Mouse (Mus musculus) lung, embryonic 14.5 days (tissue): ENCODE results near the gene Psma6. TPM values are rescaled to one million over a fixed set of nuclear protein-coding genes. Genes with fewer than 3 reads are reported as not detected.

ENCODE experiments used
- ATAC-seq: fragments of 200-750 bp; cut with Nextera tagmentation; 2 replicates; pipeline ENCODE4 v1.8.0; 2017; ENCODE audit warnings: mild to moderate bottlenecking, moderate TSS enrichment, moderate library complexity; ENCODE audit not compliant: insufficient read depth
- DNase-seq: peaks from one replicate; pipeline ENCODE4 v3.0.0-alpha.2; 2015
- H3K27ac ChIP-seq: fragments of 300-500 bp; sonication (generic); 2 replicates; pipeline ENCODE4 v1.5.1; 2014; ENCODE audit warnings: low read depth, mild to moderate bottlenecking, moderate library complexity
- H3K27me3 ChIP-seq: fragments of 300-500 bp; sonication (generic); 2 replicates; pipeline ENCODE4 v1.6.1; 2014; ENCODE audit warnings: low read length, control low read depth; ENCODE audit not compliant: insufficient read depth
- H3K36me3 ChIP-seq: fragments of 300-500 bp; sonication (generic); 2 replicates; pipeline ENCODE4 v1.6.1; 2014; ENCODE audit warnings: control low read depth; ENCODE audit not compliant: insufficient read depth
- H3K4me1 ChIP-seq: fragments of 300-500 bp; sonication (generic); 2 replicates; pipeline ENCODE4 v1.6.1; 2014; ENCODE audit warnings: antibody characterized with exemption, control low read depth; ENCODE audit not compliant: insufficient read depth
- H3K4me2 ChIP-seq: fragments of 300-500 bp; sonication (generic); 2 replicates; pipeline ENCODE4 v1.6.1; 2014; ENCODE audit warnings: mild to moderate bottlenecking
- H3K4me3 ChIP-seq: fragments of 300-500 bp; sonication (generic); 2 replicates; pipeline ENCODE4 v1.5.1; 2014; ENCODE audit warnings: low read depth, low read length
- H3K9ac ChIP-seq: fragments of 300-500 bp; sonication (generic); 2 replicates; pipeline ENCODE4 v1.6.1; 2014
- H3K9me3 ChIP-seq: fragments of 300-500 bp; sonication (generic); 2 replicates; pipeline ENCODE4 v1.6.1; 2016; ENCODE audit warnings: low read depth, low read length, control low read depth
- CTCF ChIP-seq: IDR thresholded peaks from 2 replicates; pipeline ENCODE4 v1.5.1; 2016; ENCODE audit warnings: antibody characterized with exemption, low read depth
- WGBS: fragments of 180-500 bp; shearing (Covaris S2); extraction: QIAGEN DNeasy Blood & Tissue Kit; methylation state at CpG from one replicate; pipeline ENCODE4 v1.1.7; 2014; 5-methylcytosine and 5-hydroxymethylcytosine counted together
- polyA plus RNA-seq: library from polyadenylated mRNA; unstranded; fragments of >200 nt; fragmentation: Nextera tagmentation; extraction: Ambion mirVana; gene quantifications from 2 replicates; pipeline ENCODE4 v1.2.1, GENCODE M21; 2014

Gene Psma6
- polyA plus RNA-seq, 1 experiment from 2014 or later, result 423 TPM

GRCm38 (mm10) chr12:55385931-55386330, 1.9 kb downstream of the Psma6 start:
- 0 out of 2 replicates have a peak, but pooled peaks cover 3% of the 10 kb centered on the region for H3K4me1 ChIP-seq
- no peak for TF ChIP-seq CTCF
- H3K36me3 ChIP-seq, result no peaks in the 10 kb centered on the region
- H3K4me2 ChIP-seq, result no peak overlapping the region
- ATAC-seq (no peak), DNase-seq (no peak)
- H3K9me3 ChIP-seq, result no peaks in the 10 kb centered on the region
- H3K4me3 ChIP-seq, result no peak overlapping the region
- H3K27me3 ChIP-seq, result no peaks in the 10 kb centered on the region
- WGBS, result 69% methylated on average over 6 of the region's 6 CpGs
- no peak overlapping the region for H3K27ac ChIP-seq
- no peak overlapping the region for H3K9ac ChIP-seq

DNA sequence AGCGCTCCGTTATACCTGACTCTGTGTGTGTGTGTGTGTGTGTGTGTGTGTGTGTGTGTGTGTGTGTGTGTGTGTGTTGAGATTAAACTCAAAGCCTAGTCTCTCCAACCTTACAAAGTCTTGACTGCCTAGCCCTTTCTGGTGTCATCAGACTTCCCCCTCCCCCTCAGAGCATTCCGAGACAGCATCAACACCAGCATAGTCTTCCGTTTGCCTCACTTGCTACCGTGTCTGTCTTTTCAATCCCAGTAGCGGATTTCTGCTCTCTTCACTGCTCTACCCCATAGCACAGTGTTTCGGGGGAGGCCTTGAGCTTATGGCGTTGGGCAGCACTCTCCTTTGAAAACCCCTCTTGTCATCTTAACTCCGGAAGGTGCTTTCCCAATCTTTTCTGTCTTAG, 2.4 kb downstream of the Psma6 start:
- DNase-seq (no peak), ATAC-seq (no peak)
- no peak overlapping the region for H3K4me3 ChIP-seq
- no peaks in the 10 kb centered on the region for H3K36me3 ChIP-seq
- no peak overlapping the region for H3K4me2 ChIP-seq
- no peak overlapping the region; the same call in 1 of the 2 replicates for H3K27ac ChIP-seq
- no peaks in the 10 kb centered on the region for H3K27me3 ChIP-seq
- WGBS, result 65% methylated on average over 9 of the region's 9 CpGs
- no peak for TF ChIP-seq CTCF
- no peaks in the 10 kb centered on the region for H3K9me3 ChIP-seq
- H3K9ac ChIP-seq, result no peak overlapping the region
- H3K4me1 ChIP-seq, result 0 out of 2 replicates have a peak, but pooled peaks cover 3% of the 10 kb centered on the region

DNA sequence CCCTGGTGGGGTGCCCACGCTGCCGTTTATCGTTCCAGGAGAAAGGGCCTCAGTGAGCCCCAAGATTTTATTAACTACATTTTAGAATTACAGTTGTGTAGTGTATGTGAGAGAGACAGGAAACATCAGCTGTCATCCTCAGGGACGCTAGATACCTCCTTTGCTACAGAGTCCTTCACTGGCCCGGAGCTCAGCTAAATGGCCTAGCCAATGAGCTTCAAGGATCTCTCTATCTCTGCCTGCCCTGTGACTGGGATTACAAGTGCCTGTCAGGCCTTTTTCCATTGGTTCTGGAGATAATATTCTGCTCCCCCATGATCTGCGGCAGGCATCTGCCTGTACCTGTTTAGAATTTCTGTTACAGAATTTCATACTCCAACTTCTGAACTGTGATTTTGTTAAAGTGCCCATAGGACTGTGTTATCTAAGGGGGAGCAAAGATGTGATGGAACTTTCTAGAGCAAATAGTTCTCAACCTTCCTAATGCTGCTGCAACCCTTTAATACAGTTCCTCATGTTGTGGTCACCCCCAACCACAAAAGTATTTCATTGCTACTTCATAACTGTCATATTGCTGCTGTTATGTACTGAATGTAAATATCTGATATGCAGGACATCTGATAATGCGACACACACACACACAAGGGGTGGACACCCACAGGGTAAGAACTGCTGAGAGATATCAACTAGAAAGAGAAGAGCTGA, 3.2 kb downstream of the Psma6 start:
- Histone ChIP-seq H3K4me2 (no peak overlapping the region), H3K9ac (no peak overlapping the region), H3K4me1 (0 out of 2 replicates have a peak, but pooled peaks cover 3% of the 10 kb centered on the region), H3K9me3 (no peaks in the 10 kb centered on the region), H3K27me3 (no peaks in the 10 kb centered on the region), H3K36me3 (no peaks in the 10 kb centered on the region), H3K4me3 (no peak overlapping the region), H3K27ac (no peak overlapping the region)
- 49% methylated on average over 7 of the region's 7 CpGs for WGBS
- DNase-seq (no peak), ATAC-seq (0 out of 2 replicates have a peak, but pooled peaks have one; percentile 19)
- no peak for TF ChIP-seq CTCF

GRCm38 (mm10) chr12:55387788-55388465, 3.9 kb downstream of the Psma6 start:
- no peaks in the 10 kb centered on the region for H3K9me3 ChIP-seq
- no peak for TF ChIP-seq CTCF
- DNase-seq (peak; percentile 70), ATAC-seq (peak; percentile 76)
- no peak overlapping the region for H3K4me3 ChIP-seq
- 0 out of 2 replicates have a peak, but pooled peaks cover 3% of the 10 kb centered on the region for H3K4me1 ChIP-seq
- no peak overlapping the region for H3K4me2 ChIP-seq
- H3K9ac ChIP-seq, result no peak overlapping the region
- no peaks in the 10 kb centered on the region for H3K36me3 ChIP-seq
- peak overlapping the region; percentile 48; the same call in 1 of the 2 replicates for H3K27ac ChIP-seq
- 40% methylated on average over 11 of the region's 11 CpGs for WGBS
- no peaks in the 10 kb centered on the region for H3K27me3 ChIP-seq

GRCm38 (mm10) chr12:55388478-55388877, 4.5 kb downstream of the Psma6 start:
- Histone ChIP-seq H3K36me3 (no peaks in the 10 kb centered on the region), H3K9ac (no peak overlapping the region), H3K4me2 (no peak overlapping the region), H3K4me1 (0 out of 2 replicates have a peak, but pooled peaks cover 3% of the 10 kb centered on the region), H3K27me3 (no peaks in the 10 kb centered on the region), H3K9me3 (no peaks in the 10 kb centered on the region), H3K4me3 (no peak overlapping the region), H3K27ac (no peak overlapping the region)
- ATAC-seq, result peak; percentile 2; the same call in 1 of the 2 replicates
- DNase-seq, result peak; percentile 64
- peak; percentile 41 for TF ChIP-seq CTCF
- 61% methylated on average over 6 of the region's 6 CpGs for WGBS

GRCm38 (mm10) chr12:55389132-55390081, 5.4 kb downstream of the Psma6 start:
- DNase-seq, result peak; percentile 46
- peak; percentile 26 for ATAC-seq
- Histone ChIP-seq H3K27ac (peak overlapping the region; percentile 63), H3K27me3 (no peaks in the 10 kb centered on the region), H3K4me3 (no peak overlapping the region), H3K4me1 (0 out of 2 replicates have a peak, but pooled peaks cover 3% of the 10 kb centered on the region), H3K9me3 (no peaks in the 10 kb centered on the region), H3K9ac (no peak overlapping the region), H3K4me2 (no peak overlapping the region), H3K36me3 (no peaks in the 10 kb centered on the region)
- TF ChIP-seq CTCF, result no peak
- WGBS, result 48% methylated on average over 17 of the region's 17 CpGs
